Mouse (Mus musculus) cortical plate, adult 2 months (tissue): ENCODE results near the gene Kcnk7. TPM values are rescaled to one million over a fixed set of nuclear protein-coding genes. Genes with fewer than 3 reads are reported as not detected.

Experiments
- H3K27ac ChIP-seq: fragments of 200-500 bp; 2 replicates; pipeline ENCODE4 v1.5.1; 2012; ENCODE audit warnings: low read length, control low read depth, inconsistent platforms; ENCODE audit not compliant: insufficient read depth
- H3K4me1 ChIP-seq: fragments of 200-500 bp; 2 replicates; pipeline ENCODE4 v1.6.1; 2011; ENCODE audit warnings: low read length; ENCODE audit not compliant: control insufficient read depth, insufficient read depth
- H3K4me3 ChIP-seq: fragments of 200-500 bp; 2 replicates; pipeline ENCODE4 v1.5.1; 2011; ENCODE audit warnings: mild to moderate bottlenecking, low read length, control low read depth; ENCODE audit not compliant: insufficient read depth
- CTCF ChIP-seq: fragments of 200-500 bp; IDR thresholded peaks from 2 replicates; pipeline ENCODE4 v1.5.1; 2011; ENCODE audit warnings: mild to moderate bottlenecking, control low read depth, low read length; ENCODE audit not compliant: insufficient read depth; ENCODE audit errors: extremely low read depth
- POLR2A ChIP-seq: fragments of 200-500 bp; IDR thresholded peaks from 2 replicates; pipeline ENCODE4 v1.6.1; 2011; ENCODE audit warnings: mild to moderate bottlenecking, low read length, control low read depth; ENCODE audit not compliant: insufficient read depth; ENCODE audit errors: extremely low read depth
- polyA plus RNA-seq: library from polyadenylated mRNA; depleted of rRNA; stranded (reverse); fragments of >200 nt; gene quantifications from 2 replicates; pipeline ENCODE4 v1.2.3, GENCODE M21; 2012; rRNA removed

Kcnk7 gene
- polyA plus RNA-seq: 0.09 and 0.23 TPM in 2 replicates

GRCm38 (mm10) chr19:5704163-5704800 is at the start of gene Kcnk7:
Gene Kcnk7 (plus strand): TSS chr19:5704367.
- Histone ChIP-seq H3K27ac (no peak within 1 kb of the TSS), H3K4me3 (no peak within 1 kb of the TSS), H3K4me1 (no peaks in the 10 kb centered on the region)
- TF ChIP-seq CTCF (no peak), POLR2A (no peak)

GRCm38 (mm10) chr19:5654720-5655298 is 49.4 kb upstream of the Kcnk7 start:
- TF ChIP-seq CTCF (no peak), POLR2A (no peak)
- H3K27ac ChIP-seq: no peak overlapping the region
- H3K4me3 ChIP-seq: peak overlapping the region; percentile 47; the same call in 1 of the 2 replicates
- H3K4me1 ChIP-seq: no peaks in the 10 kb centered on the region

GRCm38 (mm10) chr19:5660942-5661751 is 43.0 kb upstream of the Kcnk7 start:
- no peak for TF ChIP-seq CTCF
- 0 out of 2 replicates have a peak, but pooled peaks have one; percentile 12 for TF ChIP-seq POLR2A
- peak overlapping the region; percentile 88 for H3K27ac ChIP-seq
- H3K4me3 ChIP-seq: no peak overlapping the region
- H3K4me1 ChIP-seq: no peaks in the 10 kb centered on the region

- TF ChIP-seq POLR2A: no peak
- no peak for TF ChIP-seq CTCF
- no peaks in the 10 kb centered on the region for H3K4me1 ChIP-seq
- peak overlapping the region; percentile 47; the same call in 1 of the 2 replicates for H3K4me3 ChIP-seq
- H3K27ac ChIP-seq: peak overlapping the region; percentile 18; the same call in 1 of the 2 replicates
Observed at GRCm38 (mm10) chr19:5662310-5662709, 41.9 kb upstream of the Kcnk7 start.

- H3K4me1 ChIP-seq: no peaks in the 10 kb centered on the region
- peak within 1 kb of the TSS; percentile 78 for H3K27ac ChIP-seq
- H3K4me3 ChIP-seq: peak within 1 kb of the TSS; percentile 47
- TF ChIP-seq CTCF (no peak), POLR2A (peak; percentile 44; the same call in 1 of the 2 replicates)
Observed at GRCm38 (mm10) chr19:5662981-5663913, 40.9 kb upstream of the Kcnk7 start, which contains the start of gene Sipa1. Gene Sipa1 (minus strand): TSS chr19:5663707.

GRCm38 (mm10) chr19:5664669-5665257 is 39.4 kb upstream of the Kcnk7 start:
- H3K4me1 ChIP-seq: no peaks in the 10 kb centered on the region
- no peak overlapping the region for H3K27ac ChIP-seq
- no peak overlapping the region for H3K4me3 ChIP-seq
- TF ChIP-seq CTCF (no peak), POLR2A (no peak)

- TF ChIP-seq CTCF (no peak), POLR2A (no peak)
- no peak overlapping the region for H3K27ac ChIP-seq
- H3K4me3 ChIP-seq: no peak overlapping the region
- H3K4me1 ChIP-seq: no peaks in the 10 kb centered on the region
Observed at GRCm38 (mm10) chr19:5665465-5665864, 38.7 kb upstream of the Kcnk7 start.

- TF ChIP-seq POLR2A (no peak), CTCF (no peak)
- Histone ChIP-seq H3K4me1 (no peaks in the 10 kb centered on the region), H3K4me3 (no peak overlapping the region), H3K27ac (no peak overlapping the region)
Observed at GRCm38 (mm10) chr19:5666386-5666785, 37.8 kb upstream of the Kcnk7 start.
